Mouse (Mus musculus): ENCODE results near the gene Fntb. TPM values are rescaled to one million over a fixed set of nuclear protein-coding genes. Genes with fewer than 3 reads are reported as not detected.
A peak's percentile ranks its signal among the peaks of the same experiment; 100 is the strongest.

The Fntb gene
- total RNA-seq (2021): 10 to 100 TPM; 24.0 to 24.1 TPM
- long read RNA-seq, experiment 1, transcript Fntb-201 (12 exons, 2,613 nt): major isoform, 26 of 36 reads
- long read RNA-seq, experiment 1, partial matches to known transcripts: 5 of 36 reads
- long read RNA-seq, experiment 1, other reads (novel, unspliced or antisense): 5 of 36 reads
- long read RNA-seq, experiment 2, transcript Fntb-201 (12 exons, 2,613 nt): major isoform, 33 of 38 reads
- long read RNA-seq, experiment 2, partial matches to known transcripts: 0 of 38 reads
- long read RNA-seq, experiment 2, other reads (novel, unspliced or antisense): 4 of 38 reads

DNA sequence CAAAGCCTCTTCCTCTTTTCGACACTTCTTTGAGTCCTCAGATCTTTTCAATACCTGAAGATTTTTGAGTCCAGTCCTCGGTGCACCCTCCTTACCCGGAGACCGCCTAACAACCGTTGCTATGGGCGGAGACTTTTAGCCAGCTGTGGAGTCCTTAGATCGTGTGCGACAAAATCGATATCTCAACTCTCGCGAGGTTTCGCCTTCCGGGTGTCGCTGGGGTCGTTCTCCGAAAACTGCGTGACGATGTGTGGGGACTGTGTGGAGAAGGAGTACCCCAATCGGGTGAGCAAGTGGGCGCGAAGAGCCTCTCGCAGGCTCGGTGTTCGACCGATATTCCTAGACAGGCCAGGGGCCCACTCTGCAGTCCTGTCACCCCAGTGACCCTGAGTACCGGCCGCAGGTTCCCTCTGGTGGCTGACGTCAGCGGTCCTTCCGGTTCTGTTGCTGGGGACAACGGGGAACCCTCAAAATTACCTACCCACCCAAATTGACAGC, at the start of gene Fntb, which contains the start of gene Churc1:
Gene Fntb (plus strand): TSS at position 236 of the 498 bp plus-strand sequence.
Gene Churc1 (plus strand): TSS at position 185 of the 498 bp plus-strand sequence.
- peak; percentile 64 to 90 for DNase-seq (ENCODE audit: low spot score in 2 of 2)

DNA sequence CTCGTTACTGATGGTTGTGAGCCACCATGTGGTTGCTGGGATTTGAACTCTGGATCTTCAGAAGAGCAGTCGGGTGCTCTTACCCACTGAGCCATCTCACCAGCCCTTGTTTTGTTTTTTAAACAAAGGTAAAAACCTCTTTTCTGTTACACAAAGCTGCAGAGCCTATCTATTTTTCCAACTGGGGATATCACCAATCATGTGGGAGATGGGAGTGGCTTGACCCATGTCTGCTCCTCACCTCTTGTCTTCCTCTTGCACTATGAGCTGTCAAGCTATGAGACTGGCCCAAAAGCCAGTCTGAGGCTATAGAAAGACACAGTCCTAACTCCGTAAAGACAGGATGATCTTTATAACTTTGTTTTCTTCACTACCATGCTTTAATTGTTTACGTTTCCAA, 47.0 kb upstream of the Fntb start:
- DNase-seq (ENCODE audit: low spot score in 2 of 2): no peak

DNA sequence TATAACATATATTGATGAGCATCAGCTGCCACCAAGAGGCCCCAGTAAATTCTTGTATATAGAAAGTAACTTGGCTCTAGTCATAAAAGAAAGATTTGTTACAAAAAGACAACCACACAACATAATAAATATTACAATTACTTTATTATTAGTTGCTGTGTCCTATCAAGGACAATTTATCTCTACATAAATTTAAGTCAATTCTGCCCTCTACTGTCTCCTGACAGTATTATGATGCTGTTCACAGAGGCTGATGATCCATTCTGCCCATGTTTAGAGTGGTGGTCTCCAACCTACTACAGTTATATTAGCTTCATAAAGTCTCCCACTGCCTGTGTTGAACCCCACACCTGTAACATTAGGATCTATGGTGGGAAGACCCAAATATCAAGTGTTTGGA, 44.8 kb upstream of the Fntb start:
- DNase-seq (ENCODE audit: low spot score in 2 of 2): no peak

DNA sequence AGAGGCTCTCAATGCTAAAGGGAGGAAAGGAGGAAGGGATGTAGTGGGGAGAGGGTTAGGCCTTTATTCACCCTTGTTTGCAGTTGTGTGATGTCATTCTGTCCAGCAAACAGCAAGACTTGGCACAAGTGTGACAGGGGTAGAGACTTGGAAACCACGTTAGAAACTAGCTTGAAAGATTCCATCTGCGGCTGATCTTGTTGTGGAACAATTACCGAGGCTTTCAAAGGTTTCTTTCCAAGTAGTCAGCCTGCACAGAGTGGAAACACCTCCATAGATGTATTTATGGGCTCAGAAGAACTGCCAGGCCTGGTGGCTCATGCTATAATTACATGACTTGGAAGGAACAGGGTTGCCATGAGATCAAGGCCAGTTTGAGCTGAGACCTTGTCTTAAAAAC, 43.4 kb upstream of the Fntb start:
- DNase-seq (ENCODE audit: low spot score in 2 of 2): no peak

GRCm38 (mm10) chr12:76727955-76728354, 37.4 kb upstream of the Fntb start:
- no peak for DNase-seq (ENCODE audit: low spot score in 2 of 2)

- no peak for DNase-seq (ENCODE audit: low spot score in 2 of 2)
Measured at GRCm38 (mm10) chr12:76750866-76751459, 14.4 kb upstream of the Fntb start.

DNA sequence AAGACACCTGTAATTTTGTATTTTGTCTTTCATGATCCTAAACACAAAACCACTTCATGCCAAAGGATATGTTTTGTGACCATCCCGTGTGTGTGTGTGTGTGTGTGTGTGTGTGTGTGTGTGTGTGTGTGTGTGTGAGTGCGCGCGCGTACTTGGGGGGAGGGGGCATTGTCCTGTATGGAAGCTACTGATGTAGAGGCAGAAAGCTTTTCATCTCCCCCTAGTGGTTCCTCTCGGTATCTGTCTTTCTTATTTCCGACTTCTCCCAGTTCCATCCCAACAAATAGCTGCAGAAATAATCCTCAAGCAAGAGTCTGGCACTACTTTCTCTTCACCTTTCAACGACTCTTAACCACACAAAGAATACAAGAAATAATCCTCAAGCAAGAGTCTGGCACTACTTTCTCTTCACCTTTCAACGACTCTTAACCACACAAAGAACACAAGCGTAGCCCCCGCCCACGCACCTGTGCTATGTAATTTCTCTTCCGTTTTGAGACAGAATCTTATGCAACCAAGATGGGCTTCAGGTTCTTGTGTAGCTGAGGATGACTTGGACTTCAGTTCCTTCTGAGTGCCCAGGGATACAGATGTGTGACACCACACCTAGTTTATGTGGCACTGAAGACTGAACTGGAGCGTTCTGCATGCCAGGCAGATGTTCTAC, 12.6 kb upstream of the Fntb start:
- no peak for DNase-seq (ENCODE audit: low spot score in 2 of 2)

DNA sequence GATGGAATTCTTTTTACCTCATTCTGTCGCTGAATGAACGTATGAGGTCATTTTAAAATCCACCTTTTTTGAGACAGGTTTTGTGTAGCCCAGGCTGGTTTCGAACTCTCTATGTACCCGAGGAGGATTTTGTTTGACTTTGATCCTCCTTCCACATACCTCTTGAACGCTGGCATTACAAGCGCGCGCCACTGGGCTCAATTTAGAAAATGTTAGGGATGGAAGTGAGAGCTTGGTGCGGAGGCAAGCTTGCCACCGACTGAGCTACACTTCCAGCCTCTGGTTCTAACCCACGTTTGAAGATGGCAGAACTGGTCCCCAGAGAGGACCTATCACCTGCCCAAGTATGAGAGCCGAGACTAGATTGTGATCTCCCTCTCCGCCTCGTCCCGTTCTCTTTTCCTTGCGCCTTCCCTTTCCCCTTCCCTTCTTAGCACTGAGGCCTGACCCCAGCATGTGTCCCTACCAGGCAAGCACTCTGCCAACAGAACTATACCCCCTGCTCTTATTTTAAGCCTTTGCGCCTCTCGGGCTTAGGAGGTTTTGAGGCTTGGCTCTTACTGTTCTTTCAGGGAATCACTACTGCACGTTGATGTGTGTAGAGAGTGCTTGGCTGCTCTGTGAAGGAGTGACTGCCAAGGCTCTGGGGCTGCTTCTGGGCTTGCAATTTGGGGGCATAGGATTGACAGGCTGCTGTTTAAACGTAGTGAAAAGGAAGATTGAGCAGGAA, 677 bp downstream of the Fntb start:
- no peak for DNase-seq (ENCODE audit: low spot score in 2 of 2)

DNA sequence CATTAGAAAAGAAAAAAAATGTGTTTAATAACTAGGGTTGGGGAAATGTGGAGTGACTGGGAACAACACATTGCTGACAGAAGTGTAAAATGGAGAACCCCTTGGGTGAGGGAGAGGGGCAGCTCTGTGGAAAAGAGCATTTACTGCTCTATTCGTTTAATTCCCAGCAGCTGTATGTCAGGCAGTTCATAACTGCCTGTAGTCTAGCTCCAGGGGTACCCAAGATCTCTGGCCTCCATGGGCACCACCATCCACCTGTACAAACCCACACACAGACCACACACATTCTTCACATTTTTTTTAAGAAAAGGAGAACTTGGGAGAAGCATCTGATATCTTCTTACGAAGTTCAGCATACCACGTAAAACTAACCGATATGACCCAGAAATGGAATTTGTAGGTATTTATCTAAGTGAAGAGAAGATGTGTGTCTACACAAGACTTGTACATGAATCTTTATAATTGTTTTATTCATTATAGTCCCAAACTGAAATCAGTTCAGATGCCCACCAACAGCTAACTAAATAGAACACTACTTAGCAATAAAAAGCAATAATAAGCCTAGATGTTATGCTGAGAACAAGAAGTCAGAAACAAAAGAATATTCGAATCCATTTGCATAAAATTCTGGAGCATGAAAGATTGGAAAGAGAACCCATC, 5.6 kb downstream of the Fntb start:
- DNase-seq (ENCODE audit: low spot score in 2 of 2): no peak

GRCm38 (mm10) chr12:76771540-76771939, 6.2 kb downstream of the Fntb start:
- DNase-seq (ENCODE audit: low spot score in 2 of 2): no peak

- DNase-seq (ENCODE audit: low spot score in 2 of 2): no peak
Measured at GRCm38 (mm10) chr12:76774652-76775051, 9.3 kb downstream of the Fntb start.

- no peak for DNase-seq (ENCODE audit: low spot score in 2 of 2)
Measured at GRCm38 (mm10) chr12:76775132-76775531, 9.7 kb downstream of the Fntb start.

DNA sequence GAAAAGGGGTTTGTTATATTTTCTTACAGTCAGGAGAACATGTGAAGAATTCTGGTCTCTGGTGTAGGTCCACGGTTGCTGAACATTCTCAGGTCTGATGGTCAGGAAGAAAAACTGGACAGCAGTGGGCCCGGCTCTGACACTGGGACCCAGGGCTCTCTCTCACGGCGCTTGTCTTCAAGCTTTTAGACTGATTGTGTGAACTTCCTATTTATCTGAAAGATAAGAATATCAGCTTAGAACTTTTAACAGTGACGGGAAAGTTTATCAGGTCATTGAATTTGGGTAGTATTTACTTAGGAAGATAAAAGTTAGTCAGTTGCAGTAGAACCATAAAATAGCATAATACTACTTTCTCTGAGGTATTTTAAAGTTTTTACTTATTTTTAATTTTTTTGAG, 11.5 kb downstream of the Fntb start:
- no peak for DNase-seq (ENCODE audit: low spot score in 2 of 2)

DNA sequence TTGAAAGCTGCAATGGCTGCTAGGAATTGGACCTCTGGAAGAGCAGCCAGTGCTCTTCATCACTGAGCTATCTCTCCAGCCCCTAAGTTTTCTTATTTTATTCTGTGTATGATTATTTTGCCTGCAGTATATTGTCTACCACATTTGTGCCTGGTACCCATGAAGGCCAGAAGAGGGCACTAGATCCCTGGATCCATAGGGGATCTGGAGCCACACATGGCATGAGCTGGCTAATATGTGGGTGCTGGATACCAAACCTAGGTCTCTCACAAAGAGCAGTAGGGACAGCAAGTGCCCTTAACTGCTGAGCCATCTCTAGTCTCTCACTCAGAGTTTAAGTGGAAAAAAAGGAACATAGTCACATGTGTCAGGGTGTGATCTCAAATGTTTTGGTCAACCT, 12.5 kb downstream of the Fntb start:
- no peak for DNase-seq (ENCODE audit: low spot score in 2 of 2)

GRCm38 (mm10) chr12:76778305-76779083, 13.1 kb downstream of the Fntb start:
- DNase-seq (ENCODE audit: low spot score in 2 of 2): no peak

DNA sequence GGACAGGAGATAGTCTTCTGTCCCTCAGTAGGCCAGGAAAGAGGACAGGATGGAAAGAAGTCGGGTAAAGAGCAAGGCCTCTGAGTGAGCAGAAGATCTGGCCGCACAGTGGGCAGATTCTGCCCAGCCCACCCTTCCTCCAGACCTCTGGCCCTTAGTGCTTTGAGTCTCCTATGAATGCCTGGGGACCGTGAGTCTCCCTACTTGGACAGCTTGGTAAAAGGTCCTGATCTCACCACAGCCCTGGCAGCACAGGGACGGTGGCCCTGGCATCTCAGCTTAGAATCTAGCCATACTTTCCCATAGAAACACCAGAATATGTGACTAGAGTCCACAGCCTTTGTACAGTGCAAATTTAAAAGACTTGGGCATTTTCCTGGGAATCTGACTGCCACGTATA, 14.6 kb downstream of the Fntb start:
- no peak for DNase-seq (ENCODE audit: low spot score in 2 of 2)

- no peak for DNase-seq (ENCODE audit: low spot score in 2 of 2)
Measured at GRCm38 (mm10) chr12:76780639-76781468, 15.5 kb downstream of the Fntb start.

- DNase-seq (ENCODE audit: low spot score in 2 of 2): no peak
Measured at GRCm38 (mm10) chr12:76784056-76784619, 18.7 kb downstream of the Fntb start.

Measured in gastrocnemius, postnatal 4 days (tissue).